Mouse (Mus musculus) testis, adult 2 months (tissue): ENCODE measurements around the gene Phactr2. TPM values are rescaled to one million over a fixed set of nuclear protein-coding genes. Genes with fewer than 3 reads are reported as not detected.
A peak's percentile ranks its signal among the peaks of the same experiment; 100 is the strongest.

Experiments
- H3K27ac ChIP-seq: fragments of 200-500 bp; 2 replicates; pipeline ENCODE4 v1.5.1; 2012; ENCODE audit warnings: low read depth, low read length; ENCODE audit not compliant: control insufficient read depth, insufficient read depth
- H3K27me3 ChIP-seq: fragments of 200-500 bp; 2 replicates; pipeline ENCODE4 v1.6.1; 2012; ENCODE audit warnings: mild to moderate bottlenecking, low read length, moderate library complexity; ENCODE audit not compliant: control insufficient read depth, insufficient read depth
- H3K36me3 ChIP-seq: fragments of 200-500 bp; 2 replicates; pipeline ENCODE4 v1.6.1; 2012; ENCODE audit warnings: mild to moderate bottlenecking, low read length; ENCODE audit not compliant: control insufficient read depth, insufficient read depth
- H3K4me1 ChIP-seq: fragments of 200-500 bp; 2 replicates; pipeline ENCODE4 v1.6.1; 2012; ENCODE audit warnings: low read length; ENCODE audit not compliant: control insufficient read depth, insufficient read depth
- H3K4me3 ChIP-seq: fragments of 200-500 bp; 2 replicates; pipeline ENCODE4 v1.5.1; 2012; ENCODE audit warnings: low read depth, mild to moderate bottlenecking, low read length, moderate library complexity, mixed read lengths; ENCODE audit not compliant: control insufficient read depth
- CTCF ChIP-seq: fragments of 200-500 bp; IDR thresholded peaks from 2 replicates; pipeline ENCODE4 v1.5.1; 2012; ENCODE audit warnings: low read depth, mild to moderate bottlenecking, inconsistent platforms, low read length, moderate library complexity; ENCODE audit not compliant: control insufficient read depth, insufficient read depth, insufficient replicate concordance
- POLR2A ChIP-seq: fragments of 200-500 bp; IDR thresholded peaks from 2 replicates; pipeline ENCODE4 v1.6.1; 2012; ENCODE audit warnings: low read depth, mild to moderate bottlenecking, inconsistent platforms, low read length, moderate library complexity; ENCODE audit not compliant: control insufficient read depth
- polyA plus RNA-seq: library from polyadenylated mRNA; depleted of rRNA; stranded (reverse); fragments of >200 nt; gene quantifications from 2 replicates; pipeline ENCODE4 v1.2.3, GENCODE M21; 2012

Gene Phactr2
- polyA plus RNA-seq, 1 experiment: 3.5 TPM

DNA sequence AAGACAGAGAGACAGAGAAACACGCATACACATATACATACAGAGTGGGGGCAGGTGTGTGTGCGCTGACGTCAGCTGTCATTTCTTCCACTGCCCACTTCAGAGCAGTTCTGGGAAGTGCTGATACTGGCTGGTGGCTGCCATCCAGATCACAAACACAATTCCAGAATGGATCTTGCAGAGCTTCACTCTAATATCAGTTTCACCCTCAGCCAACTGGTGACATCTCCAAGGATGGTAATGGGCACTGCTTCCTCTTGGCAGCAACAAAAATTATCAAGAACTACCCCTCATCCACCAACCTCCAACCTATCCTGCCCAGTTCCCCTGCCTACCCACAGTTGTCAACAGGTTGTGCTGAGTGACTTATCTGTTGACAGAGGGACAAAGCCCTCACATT is 22.1 kb upstream of the Phactr2 start:
- Histone ChIP-seq H3K27ac (no peak overlapping the region), H3K4me1 (peaks cover 10% of the 10 kb centered on the region), H3K4me3 (no peak overlapping the region), H3K27me3 (no peaks in the 10 kb centered on the region), H3K36me3 (no peaks in the 10 kb centered on the region)
- TF ChIP-seq POLR2A (no peak), CTCF (no peak)

- Histone ChIP-seq H3K27ac (no peak overlapping the region), H3K27me3 (no peaks in the 10 kb centered on the region)
- TF ChIP-seq CTCF: no peak
- TF ChIP-seq POLR2A: no peak
These were observed 19.9 kb upstream of the Phactr2 start for GRCm38 (mm10) chr10:13493978-13494686.

GRCm38 (mm10) chr10:13489671-13490070 is 15.5 kb upstream of the Phactr2 start:
- no peak for TF ChIP-seq CTCF
- TF ChIP-seq POLR2A: no peak

More at GRCm38 (mm10) chr10:13493978-13494686, 19.9 kb upstream of the Phactr2 start:
- no peak overlapping the region for H3K4me3 ChIP-seq
- H3K4me1 ChIP-seq: no peaks in the 10 kb centered on the region
- H3K36me3 ChIP-seq: no peaks in the 10 kb centered on the region

DNA sequence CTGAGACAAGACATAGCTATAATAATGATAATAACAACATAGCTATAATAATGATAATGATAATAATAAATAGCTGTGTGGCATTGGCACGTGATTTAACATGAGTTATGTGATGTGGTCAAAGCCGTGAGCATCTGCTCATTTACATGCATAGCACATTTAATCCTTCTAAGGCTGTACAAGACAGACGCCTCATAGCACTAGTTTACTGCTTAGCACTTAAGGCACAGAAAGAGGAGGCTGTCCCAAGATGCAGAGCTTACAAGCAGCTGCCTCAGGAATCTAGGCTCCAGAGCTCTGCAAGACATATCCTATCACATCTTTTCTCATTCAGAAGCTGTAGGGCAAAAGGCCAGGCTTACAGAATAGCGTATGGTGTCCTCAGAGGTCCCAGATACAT is 11.7 kb upstream of the Phactr2 start:
- H3K27me3 ChIP-seq: no peaks in the 10 kb centered on the region
- H3K4me1 ChIP-seq: no peaks in the 10 kb centered on the region
- no peaks in the 10 kb centered on the region for H3K36me3 ChIP-seq
- H3K4me3 ChIP-seq: no peak overlapping the region
- H3K27ac ChIP-seq: no peak overlapping the region
- TF ChIP-seq CTCF: no peak
- TF ChIP-seq POLR2A: no peak

More at GRCm38 (mm10) chr10:13489671-13490070, 15.5 kb upstream of the Phactr2 start:
- Histone ChIP-seq H3K27ac (no peak overlapping the region), H3K27me3 (no peaks in the 10 kb centered on the region), H3K4me3 (no peak overlapping the region), H3K36me3 (no peaks in the 10 kb centered on the region), H3K4me1 (no peaks in the 10 kb centered on the region)

GRCm38 (mm10) chr10:13479341-13479740 is 5.1 kb upstream of the Phactr2 start:
- no peak overlapping the region for H3K4me3 ChIP-seq
- no peak overlapping the region for H3K27ac ChIP-seq
- no peaks in the 10 kb centered on the region for H3K36me3 ChIP-seq
- H3K4me1 ChIP-seq: peaks cover under 1% of the 10 kb centered on the region; the same call in 1 of the 2 replicates
- TF ChIP-seq POLR2A (no peak), CTCF (no peak)
- no peaks in the 10 kb centered on the region; the same call in 1 of the 2 replicates for H3K27me3 ChIP-seq

DNA sequence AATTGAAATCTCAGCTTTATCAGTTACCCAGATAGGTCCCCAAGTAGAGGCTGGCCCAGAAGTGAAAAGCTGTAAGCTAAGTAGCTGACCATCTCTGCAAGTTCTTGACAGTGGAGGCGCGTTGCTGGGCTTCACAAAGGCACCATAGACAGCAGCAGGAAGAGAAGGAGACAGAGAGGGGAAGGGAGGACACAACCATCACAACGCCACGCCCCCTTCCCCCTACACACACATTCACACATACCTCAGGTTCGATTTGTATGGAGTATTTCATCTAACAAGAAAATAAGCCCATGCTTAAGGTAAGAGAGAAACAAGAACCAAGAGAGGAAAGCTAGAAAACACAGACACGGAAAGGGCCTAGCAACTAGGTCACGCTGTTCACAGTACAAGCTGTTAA is 909 bp upstream of the Phactr2 start:
- H3K4me1 ChIP-seq: peaks cover 8% of the 10 kb centered on the region
- no peaks in the 10 kb centered on the region for H3K36me3 ChIP-seq
- no peak for TF ChIP-seq CTCF
- no peak for TF ChIP-seq POLR2A
- peaks cover 2% of the 10 kb centered on the region; the same call in 1 of the 2 replicates for H3K27me3 ChIP-seq
- no peak overlapping the region for H3K27ac ChIP-seq
- no peak overlapping the region for H3K4me3 ChIP-seq

DNA sequence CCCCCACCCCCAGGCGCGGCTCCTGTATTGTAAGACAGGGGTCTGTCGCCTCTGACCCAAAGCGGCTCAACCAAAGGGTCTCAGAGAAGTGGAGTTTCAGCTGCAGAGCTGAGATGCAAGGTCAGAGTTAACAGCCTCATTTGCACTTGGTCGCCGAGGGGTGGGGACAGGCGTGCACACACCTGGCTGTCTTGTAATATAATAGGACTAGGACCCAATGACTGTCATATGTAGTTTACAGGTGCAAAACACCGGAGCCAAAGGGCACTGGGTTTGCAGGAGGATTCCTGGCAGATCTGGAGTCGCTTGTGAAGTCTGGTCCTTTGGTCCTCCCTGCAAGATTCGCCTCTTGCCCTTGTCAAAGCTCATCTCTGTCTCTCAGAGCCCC is 350 bp upstream of the Phactr2 start:
- H3K27me3 ChIP-seq: peaks cover 2% of the 10 kb centered on the region; the same call in 1 of the 2 replicates
- TF ChIP-seq CTCF (no peak), POLR2A (no peak)
- no peaks in the 10 kb centered on the region for H3K36me3 ChIP-seq
- no peak overlapping the region for H3K27ac ChIP-seq
- no peak overlapping the region; the same call in 1 of the 2 replicates for H3K4me3 ChIP-seq
- H3K4me1 ChIP-seq: peaks cover 8% of the 10 kb centered on the region

- TF ChIP-seq POLR2A: no peak
- TF ChIP-seq CTCF: no peak
- Histone ChIP-seq H3K27me3 (peaks cover 2% of the 10 kb centered on the region; the same call in 1 of the 2 replicates), H3K27ac (no peak overlapping the region), H3K4me1 (peaks cover 8% of the 10 kb centered on the region), H3K36me3 (no peaks in the 10 kb centered on the region), H3K4me3 (peak overlapping the region; percentile 42)
These were observed 852 bp downstream of the Phactr2 start for GRCm38 (mm10) chr10:13473287-13473832.
